Mouse (Mus musculus) CD4-positive helper T cell, adult 2 months (primary cell): ENCODE results near the gene Mef2d.

Experiments
- DNase-seq: peaks from one replicate; pipeline ENCODE4 v3.0.0-alpha.2; 2012; ENCODE audit warnings: low read depth, missing footprints, low spot score

Mef2d gene

DNA sequence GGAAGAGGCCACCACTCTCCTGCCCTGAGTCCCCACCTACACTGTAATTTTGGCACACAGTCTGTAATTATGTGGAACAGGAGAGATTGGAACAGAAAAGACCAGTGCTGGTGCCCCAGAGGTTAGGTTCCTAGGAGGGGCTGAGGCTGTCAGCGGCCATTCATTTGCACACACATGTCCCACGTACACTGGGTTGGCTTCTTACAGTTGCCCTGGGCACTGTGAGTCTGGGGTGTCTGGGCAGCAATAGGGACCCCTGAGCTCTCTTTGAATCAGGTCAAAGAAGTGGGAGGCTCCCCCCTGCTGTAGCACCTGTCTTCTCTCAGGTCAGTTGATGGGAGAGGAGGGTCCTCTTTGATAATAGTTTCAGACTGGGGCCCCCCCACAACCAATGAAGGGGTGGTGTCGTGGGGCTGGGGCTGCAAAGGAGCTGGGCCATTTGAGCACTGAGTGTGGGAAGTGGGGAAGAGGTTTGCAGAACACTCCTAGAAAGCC is 66.1 kb downstream of the Mef2d start:
- no peak for DNase-seq

DNA sequence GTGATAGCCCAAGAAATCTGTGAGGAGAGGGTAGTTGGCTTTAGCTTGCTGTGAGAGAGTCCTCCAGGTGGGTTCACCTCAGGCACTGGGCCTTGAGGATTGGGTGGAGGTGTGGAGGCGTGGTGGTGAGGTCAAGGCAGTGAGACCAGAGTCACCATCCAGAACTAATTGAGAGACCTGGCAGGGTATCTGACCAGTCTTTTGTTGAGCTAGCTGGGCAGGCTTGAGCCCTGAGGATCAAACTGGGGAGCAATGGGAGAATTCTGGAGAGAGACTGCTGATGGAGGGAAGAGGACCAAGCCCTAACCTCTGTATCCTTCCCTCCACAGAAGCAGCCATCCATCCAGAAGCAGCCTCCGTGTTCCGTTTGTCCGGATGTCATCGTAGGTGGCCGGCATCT is 67.1 kb downstream of the Mef2d start:
- DNase-seq, result no peak

DNA sequence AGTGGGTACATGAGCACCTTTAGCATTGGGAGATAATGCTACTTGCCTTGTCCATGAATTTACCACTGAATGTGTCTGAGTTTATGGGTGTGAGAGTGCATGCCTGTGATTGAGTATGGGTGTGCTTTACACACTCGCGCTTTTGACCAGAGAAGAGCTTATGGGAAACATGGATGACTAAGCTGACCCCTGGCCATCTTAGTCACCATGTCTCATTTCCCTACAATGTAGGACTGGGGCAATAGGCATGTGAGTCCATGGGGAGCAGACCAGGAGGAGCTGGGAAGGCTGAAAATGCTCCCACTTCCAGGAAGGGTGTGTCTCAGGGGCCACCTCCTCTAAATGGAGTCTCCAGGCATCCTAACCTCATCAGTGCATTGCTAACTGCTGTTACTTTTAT is 67.9 kb downstream of the Mef2d start:
- no peak for DNase-seq

DNA sequence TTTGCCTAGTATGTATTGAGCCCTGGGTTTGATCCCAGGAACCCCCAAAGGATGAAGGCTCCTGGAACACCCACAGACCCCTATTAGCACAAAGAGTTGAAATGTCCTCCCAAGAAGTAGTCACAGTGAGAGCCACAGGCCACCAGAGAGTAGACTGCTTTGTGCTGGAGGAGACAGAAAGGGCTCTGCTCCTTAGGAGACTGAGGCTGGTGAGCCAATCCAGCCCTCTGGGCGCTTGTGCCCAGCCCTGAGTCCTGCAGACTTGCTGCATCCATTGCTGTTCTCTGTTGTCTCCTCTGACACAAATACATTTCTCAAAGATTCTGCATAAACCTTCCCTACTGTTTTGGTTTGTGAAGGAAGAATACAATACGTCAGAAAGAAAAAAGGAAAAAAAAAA is 68.7 kb downstream of the Mef2d start:
- no peak for DNase-seq

DNA sequence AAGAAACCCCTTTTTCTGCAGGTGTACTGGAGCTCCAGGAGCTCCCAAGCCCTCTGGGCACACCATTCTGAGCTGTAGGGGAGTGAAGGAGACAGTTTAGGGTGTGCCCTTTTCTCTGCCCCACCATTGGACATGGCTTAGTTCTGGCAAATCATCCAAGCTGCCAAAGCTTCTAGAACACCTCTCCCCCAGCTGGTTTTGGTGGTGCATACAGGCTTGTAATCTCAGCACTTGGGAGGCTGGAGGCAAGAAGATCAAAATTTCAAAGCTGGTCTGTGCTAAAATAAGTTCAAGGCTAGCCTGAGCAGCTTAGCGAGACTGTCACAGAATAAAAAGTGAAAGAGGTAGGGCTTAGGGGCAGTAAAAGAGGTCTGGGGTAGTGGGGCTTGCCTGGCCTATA is 70.2 kb downstream of the Mef2d start:
- DNase-seq, result no peak

DNA sequence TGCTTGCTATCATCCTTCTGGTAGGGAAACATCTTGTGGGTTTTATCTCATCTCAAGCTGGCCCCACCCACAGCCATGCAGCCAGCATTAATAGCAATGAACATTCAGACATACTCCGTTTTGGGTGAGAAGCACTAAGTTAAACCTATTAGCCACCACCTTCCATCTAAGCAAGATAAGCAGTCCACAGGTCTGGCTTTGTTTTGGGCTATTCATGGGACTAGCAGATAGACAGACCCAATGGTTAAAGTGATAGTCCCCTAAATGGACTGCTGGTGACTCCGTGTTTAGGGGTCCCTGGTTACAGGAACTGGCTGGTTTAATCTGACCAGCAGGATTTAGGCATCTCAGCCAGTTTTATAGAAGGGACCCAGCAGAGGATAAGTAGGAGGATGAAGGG is 70.8 kb downstream of the Mef2d start:
- DNase-seq, result no peak

DNA sequence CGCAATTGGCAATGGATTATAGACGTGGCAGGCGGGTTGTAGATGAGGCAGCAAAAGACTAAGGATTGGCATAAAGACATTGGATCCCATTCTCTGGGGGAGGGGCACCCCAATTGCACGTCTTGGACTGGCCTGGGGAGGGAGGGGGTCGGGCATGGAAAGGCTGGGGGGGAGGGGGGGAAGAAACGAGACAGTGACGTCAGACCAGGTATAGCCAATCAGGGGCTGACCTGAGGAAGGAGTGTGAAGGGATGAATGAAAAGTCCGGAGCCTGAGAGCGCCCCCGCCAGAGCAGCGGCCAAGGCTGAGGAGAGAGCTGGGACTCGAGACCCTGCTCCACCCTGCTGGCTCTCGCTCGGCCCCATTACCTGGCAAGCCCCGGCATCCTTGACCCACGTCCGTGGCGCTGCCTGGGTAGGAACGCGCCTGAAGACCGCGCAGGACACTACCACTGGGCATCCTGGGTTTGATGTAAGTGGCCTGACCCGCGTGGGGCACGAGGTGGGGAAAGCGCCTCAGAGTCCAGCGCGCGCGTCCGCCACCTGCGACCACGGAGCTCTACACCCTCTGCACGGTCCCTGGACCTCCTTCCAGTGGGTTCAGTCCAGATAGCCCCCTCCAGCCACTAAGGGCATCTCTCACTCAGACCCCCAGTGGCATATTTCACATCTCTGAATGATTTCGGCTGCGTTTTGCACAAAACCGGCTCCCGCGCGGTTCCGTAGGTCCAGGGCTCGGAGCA is 72.2 kb downstream of the Mef2d start:
- DNase-seq, result no peak

DNA sequence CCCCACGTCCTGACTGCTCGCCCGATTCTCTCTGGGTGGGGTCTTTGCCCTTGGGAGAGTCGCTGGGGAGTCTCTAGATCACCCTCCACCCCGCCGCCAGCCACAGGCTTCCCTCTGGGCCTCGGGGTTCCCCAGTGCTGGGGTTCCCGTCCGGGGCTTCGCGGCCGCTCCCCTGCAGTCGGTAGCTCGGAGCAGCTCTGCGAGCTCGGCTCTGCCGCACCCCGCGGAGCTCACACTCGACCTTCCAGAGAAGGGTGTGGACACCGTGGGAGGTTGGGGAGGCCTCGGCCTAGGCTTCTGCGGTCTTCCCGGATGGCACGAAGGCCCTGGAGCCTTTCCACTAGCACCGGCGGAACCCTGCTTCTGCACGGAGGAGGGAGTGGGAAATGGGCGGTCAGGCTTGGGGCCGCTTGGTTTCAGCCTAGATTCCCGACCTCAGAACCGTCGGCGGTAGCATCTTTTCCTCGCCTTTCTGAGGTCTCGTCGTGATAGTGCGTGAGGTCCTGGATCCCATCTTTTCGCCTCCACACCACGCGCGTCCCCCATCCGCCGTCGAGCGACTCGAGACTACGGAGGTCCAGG is 72.9 kb downstream of the Mef2d start:
- peak; percentile 33 for DNase-seq

DNA sequence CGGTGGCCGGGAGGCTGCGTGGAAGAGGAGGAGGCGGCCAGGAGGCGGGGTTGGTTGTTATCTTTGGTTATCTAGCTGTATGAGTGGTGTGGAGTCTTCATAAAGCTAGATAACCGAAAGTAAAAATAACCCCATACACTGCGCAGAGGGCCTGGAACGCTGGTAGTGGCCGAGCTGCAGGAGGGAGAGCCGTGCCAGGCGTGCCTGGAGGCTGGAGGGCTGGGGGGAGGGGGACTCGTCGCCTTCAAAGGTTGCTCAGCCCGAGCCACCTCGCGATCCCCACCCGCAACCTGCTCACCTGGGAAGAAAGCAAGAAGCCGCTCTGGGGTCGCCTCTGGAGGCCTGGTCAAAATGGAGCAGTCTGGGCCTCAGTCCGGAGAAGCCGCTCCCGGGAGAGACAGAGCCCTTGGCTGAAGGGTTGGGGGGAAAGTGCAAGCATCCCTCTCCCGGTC is 73.4 kb downstream of the Mef2d start:
- DNase-seq, result peak; percentile 28

DNA sequence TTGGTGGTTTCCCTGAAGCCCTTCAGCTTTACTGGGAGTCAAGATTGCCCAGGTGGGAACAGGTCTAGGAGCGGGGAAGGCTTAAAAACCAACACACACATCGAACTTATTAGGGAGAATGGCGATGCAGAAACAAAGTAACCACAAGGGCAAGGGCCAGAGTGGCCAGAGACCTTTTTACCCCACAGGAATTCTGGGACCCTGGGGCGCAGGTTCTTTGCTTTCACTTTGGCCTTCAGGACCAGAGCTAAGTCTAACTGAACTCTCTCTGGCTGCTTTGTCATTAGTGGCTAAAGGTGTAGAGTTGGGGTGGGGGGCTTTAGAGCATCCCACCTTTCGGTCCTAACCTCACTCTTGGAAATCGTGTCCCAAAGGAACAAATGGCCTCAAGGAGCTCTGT is 73.9 kb downstream of the Mef2d start:
- DNase-seq, result no peak

DNA sequence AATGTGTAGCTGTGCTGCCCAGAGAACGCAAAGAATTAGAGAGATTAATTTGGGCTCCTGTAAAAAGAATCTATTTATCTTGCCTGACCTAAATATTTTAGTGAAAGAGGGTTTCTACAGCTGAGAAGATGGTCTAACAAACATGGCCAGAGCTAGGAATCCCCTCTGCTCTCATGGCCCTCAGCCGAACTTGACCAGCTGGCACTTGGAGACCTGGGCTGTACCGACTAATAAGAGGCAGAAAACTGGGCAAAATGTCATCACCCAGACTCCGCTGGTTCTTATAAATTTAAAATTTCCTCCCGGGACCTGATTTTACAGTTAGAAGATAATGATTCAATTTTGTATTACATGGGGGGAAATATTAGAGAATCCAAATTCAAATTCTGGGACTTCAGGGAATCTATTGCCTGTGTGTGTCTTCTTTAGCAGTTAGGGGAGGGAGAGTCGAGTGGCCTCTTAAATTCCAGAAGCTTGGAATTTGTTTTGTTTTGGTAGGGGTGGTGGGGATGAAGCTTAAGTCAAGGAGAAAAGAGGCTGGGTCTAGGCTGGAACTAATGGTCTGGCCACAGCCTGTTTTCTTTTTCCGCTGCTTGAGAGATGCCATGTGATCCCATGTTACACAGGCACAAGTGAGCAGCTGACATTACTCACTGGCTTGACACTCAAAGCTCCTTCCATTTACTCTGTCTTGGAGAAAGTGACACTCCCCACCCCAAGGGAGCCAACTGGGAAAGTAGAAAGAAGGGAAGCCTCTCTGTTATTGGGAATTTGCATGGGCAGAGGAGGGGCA is 74.6 kb downstream of the Mef2d start:
- DNase-seq, result no peak

DNA sequence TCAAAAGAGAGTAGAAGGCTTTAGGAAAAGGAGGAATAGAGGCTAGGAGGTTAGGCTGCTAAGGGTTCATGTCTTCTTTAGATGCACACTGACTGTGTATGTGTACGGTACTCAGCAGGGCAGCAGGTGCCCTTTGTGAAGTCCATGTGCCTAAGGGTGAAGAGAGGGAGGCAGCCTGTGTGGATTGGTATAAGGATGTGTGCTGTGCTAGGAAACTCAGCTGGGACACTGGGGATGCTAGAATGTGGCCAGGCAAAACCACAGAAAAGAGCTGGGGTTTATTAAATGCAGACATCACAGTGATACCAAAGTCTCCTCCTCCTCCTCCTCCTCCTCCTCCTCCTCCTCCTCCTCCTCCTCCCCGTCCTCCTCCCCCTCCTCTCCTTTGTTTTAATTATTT is 75.5 kb downstream of the Mef2d start:
- DNase-seq, result no peak

DNA sequence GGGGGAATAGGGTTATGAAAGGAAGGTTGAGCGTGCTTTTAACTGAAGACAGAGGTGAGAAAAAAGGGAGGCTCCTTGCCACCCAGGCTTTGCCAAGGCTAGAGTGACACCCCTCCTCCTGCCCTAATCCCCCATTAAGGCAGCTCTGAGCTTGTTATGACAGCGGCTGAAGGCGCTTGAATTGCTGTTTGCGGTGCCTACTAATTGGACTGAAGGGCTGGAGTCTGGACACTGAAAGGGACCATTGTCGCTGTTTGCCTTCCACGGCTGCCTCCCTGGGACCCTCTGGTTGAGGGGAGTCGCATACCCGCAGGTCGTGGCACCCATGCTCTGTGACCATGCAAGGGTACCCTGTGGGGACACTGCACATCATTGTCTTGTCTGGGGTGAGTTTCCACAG is 77.8 kb downstream of the Mef2d start:
- DNase-seq, result no peak

DNA sequence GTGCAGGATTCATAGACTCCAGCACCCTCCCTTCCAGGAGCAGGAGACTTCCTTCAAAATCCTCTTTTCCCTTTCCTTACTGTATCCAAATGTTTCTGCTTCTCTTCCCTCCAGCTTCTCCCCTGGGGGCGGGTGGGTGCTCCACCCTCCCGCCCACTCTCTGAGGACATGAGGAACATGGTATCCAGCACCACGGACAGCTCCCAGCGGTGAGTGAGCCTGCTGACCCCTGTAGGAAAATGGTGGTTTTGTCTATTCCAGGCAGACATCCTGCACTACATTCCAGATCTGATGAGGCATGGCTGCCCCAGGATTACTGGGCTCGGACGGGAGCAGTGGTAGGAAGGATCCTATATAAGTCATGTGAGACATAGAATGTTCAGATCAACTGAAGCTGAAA is 78.7 kb downstream of the Mef2d start:
- DNase-seq, result peak; percentile 56
